Mouse (Mus musculus): Measurements from ENCODE around the gene Adcy5. TPM values are rescaled to one million over a fixed set of nuclear protein-coding genes. Genes with fewer than 3 reads are reported as not detected.

Gene Adcy5
- 10 to 100 TPM; 71.1 to 81.2 (median 79.8) TPM for total RNA-seq (2022)

GRCm38 (mm10) chr16:35154641-35155390 lies at the start of gene Adcy5:
TSS of gene Adcy5 (plus strand) at chr16:35154877.
- no peak for DNase-seq (ENCODE audit: low spot score in 2 of 2)

GRCm38 (mm10) chr16:35107985-35108384 lies 46.7 kb upstream of the Adcy5 start:
- no peak for DNase-seq (ENCODE audit: low spot score in 2 of 2)

- DNase-seq (ENCODE audit: low spot score in 2 of 2) = no peak
These were observed 45.5 kb upstream of the Adcy5 start for GRCm38 (mm10) chr16:35109156-35109555.

GRCm38 (mm10) chr16:35109656-35110291 lies 44.9 kb upstream of the Adcy5 start:
- DNase-seq (ENCODE audit: low spot score in 2 of 2) = no peak

GRCm38 (mm10) chr16:35110410-35111142 lies 44.1 kb upstream of the Adcy5 start:
- DNase-seq (ENCODE audit: low spot score in 2 of 2) = peak; percentile 67 to 89

GRCm38 (mm10) chr16:35111143-35111620 lies 43.5 kb upstream of the Adcy5 start:
- DNase-seq (ENCODE audit: low spot score in 2 of 2) = peak in 1 of 2 experiments; percentile 22

- DNase-seq (ENCODE audit: low spot score in 2 of 2) = no peak
These were observed 41.2 kb upstream of the Adcy5 start for GRCm38 (mm10) chr16:35113496-35113895.

GRCm38 (mm10) chr16:35116328-35116956 lies 38.2 kb upstream of the Adcy5 start:
- DNase-seq (ENCODE audit: low spot score in 2 of 2) = no peak

GRCm38 (mm10) chr16:35117436-35117835 lies 37.2 kb upstream of the Adcy5 start:
- no peak for DNase-seq (ENCODE audit: low spot score in 2 of 2)

GRCm38 (mm10) chr16:35120603-35121002 lies 34.1 kb upstream of the Adcy5 start:
- DNase-seq (ENCODE audit: low spot score in 2 of 2) = no peak

GRCm38 (mm10) chr16:35127270-35127669 lies 27.4 kb upstream of the Adcy5 start:
- DNase-seq (ENCODE audit: low spot score in 2 of 2) = no peak

GRCm38 (mm10) chr16:35130172-35130571 lies 24.5 kb upstream of the Adcy5 start:
- DNase-seq (ENCODE audit: low spot score in 2 of 2) = no peak

GRCm38 (mm10) chr16:35139416-35139815 lies 15.3 kb upstream of the Adcy5 start:
- DNase-seq (ENCODE audit: low spot score in 2 of 2) = no peak

- DNase-seq (ENCODE audit: low spot score in 2 of 2) = no peak
These were observed 14.6 kb upstream of the Adcy5 start for GRCm38 (mm10) chr16:35139873-35140619.

- no peak for DNase-seq (ENCODE audit: low spot score in 2 of 2)
These were observed 14.1 kb upstream of the Adcy5 start for GRCm38 (mm10) chr16:35140620-35140975.

- DNase-seq (ENCODE audit: low spot score in 2 of 2) = no peak
These were observed 12.8 kb upstream of the Adcy5 start for GRCm38 (mm10) chr16:35141839-35142238.

- no peak for DNase-seq (ENCODE audit: low spot score in 2 of 2)
These were observed 8.5 kb upstream of the Adcy5 start for GRCm38 (mm10) chr16:35146153-35146552.

- DNase-seq (ENCODE audit: low spot score in 2 of 2) = no peak
These were observed 1.4 kb upstream of the Adcy5 start for GRCm38 (mm10) chr16:35153146-35153755.

GRCm38 (mm10) chr16:35154245-35154640 lies 434 bp upstream of the Adcy5 start:
- peak in 1 of 2 experiments; percentile 57 for DNase-seq (ENCODE audit: low spot score in 2 of 2)

All from layer of hippocampus, adult 8-10 months (tissue).